Mouse (Mus musculus) layer of hippocampus, postnatal 10 days (tissue): ENCODE measurements at regions not wholly inside any gene's neighbourhood (a gene's known extent, or its start where the extent isn't known, plus 50 kb on each side); places are given as distances from the start of the nearest gene placed in this dataset.

Source experiments
- DNase-seq, 2 experiments: peaks; one replicate each; pipeline ENCODE4 v3.0.0; 2021; ENCODE audit warnings: low spot score in 2 of 2

- no peak for DNase-seq
These were observed 672.6 kb upstream of the Gm8797 start for GRCm38 (mm10) chr3:5077956-5078355.

GRCm38 (mm10) chr3:5086721-5087120 lies 663.9 kb upstream of the Gm8797 start:
- no peak for DNase-seq

- DNase-seq = no peak
These were observed 661.7 kb upstream of the Gm8797 start for GRCm38 (mm10) chr3:5088867-5089266.

GRCm38 (mm10) chr3:5089393-5090010 lies 661.1 kb upstream of the Gm8797 start:
- peak in 1 of 2 experiments; percentile 3 for DNase-seq

GRCm38 (mm10) chr3:5090108-5090869 lies 660.3 kb upstream of the Gm8797 start:
- DNase-seq = peak; percentile 8 to 18

GRCm38 (mm10) chr3:5090987-5091386 lies 659.6 kb upstream of the Gm8797 start:
- no peak for DNase-seq
